Mouse (Mus musculus) layer of hippocampus, postnatal 36 days (tissue): ENCODE results near the gene Cdh4. TPM values are rescaled to one million over a fixed set of nuclear protein-coding genes. Genes with fewer than 3 reads are reported as not detected.

Experiments used
- DNase-seq, 2 experiments: peaks; one replicate each; pipeline ENCODE4 v3.0.0; 2022
- total RNA-seq, 2 experiments: library from RNA; stranded (reverse); gene quantifications; 2 replicates each; pipeline ENCODE4 v1.2.3; 2021

Gene Cdh4
- total RNA-seq, 2 experiments from 2014 or later: 10.2 to 10.5 TPM

DNA sequence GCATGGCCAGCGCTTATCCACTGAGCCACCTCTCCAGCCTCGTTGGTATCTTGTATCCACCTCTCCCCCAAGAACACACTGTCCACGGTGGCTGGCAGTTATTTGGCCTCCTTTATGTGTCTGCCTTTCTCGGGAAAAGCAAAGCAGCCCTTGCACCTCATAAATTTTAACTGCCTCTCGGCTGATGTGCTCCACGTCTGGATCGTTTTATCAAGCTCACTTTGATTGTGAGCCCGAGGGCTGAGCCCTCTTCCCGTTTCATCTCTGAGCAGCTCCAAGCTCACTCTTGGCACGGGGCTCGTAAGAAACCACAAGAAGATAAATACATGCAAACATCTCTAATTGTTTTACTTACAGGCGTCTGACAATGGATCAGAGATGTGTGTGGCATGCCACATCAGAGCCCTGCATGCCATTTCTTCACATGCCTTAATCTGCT lies 245.0 kb downstream of the Cdh4 start:
- no peak for DNase-seq

DNA sequence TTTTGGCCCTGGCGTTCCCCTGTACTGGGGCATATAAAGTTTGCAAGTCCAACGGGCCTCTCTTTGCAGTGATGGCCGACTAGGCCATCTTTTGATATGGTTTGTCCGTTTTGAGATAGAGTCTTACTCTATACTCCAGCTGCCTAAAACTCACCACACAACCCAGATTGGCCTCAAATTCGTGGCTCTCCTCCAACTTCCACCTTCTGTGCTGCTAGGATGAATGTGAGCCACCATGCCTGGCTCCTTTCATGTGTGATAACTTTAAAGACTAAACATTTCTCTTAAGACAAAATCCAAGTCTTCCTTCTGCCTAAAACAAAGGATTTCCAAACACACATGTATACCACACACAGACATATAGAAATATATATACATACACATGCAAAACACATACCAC lies 246.7 kb downstream of the Cdh4 start:
- no peak for DNase-seq

- no peak for DNase-seq
Measured at GRCm38 (mm10) chr2:179689761-179690160, 247.5 kb downstream of the Cdh4 start.

DNA sequence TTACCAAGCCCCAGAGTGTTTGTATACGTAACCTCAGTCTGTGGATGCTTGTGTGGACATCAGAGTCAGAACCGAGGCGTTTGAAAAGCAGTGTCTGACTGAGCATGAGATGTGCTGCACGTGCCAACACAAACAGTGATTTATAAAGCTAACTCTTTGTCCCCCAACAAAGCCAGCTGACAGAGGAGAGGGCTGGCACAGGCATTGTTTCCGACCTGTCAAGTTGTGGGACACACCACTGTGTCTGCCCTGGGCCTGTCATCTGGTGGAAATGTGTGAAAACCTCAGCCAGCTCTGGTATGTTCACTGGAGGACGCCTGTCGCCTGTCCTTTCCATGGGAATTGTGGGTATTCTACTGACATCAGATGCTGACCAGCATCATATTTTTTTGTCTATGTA lies 248.3 kb downstream of the Cdh4 start:
- DNase-seq: no peak

DNA sequence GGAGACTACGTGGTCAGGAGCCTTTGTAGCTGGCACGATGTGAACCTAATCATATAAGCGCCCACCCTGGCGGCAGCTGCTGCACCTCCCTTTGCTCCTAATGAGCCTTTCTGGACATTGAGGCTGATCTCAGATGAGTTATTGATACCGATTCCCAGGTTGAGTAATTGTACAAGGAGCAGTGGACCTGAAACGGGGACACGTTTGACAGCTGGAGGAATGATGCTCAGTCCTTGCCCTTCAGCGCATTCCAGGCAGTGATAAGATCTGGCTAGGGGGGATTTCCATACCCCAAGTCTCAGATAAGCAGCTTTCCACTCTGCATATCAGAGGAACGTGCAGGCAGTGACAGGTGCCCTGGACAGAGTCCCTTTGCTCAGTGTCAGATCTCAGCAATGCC lies 252.7 kb downstream of the Cdh4 start:
- no peak for DNase-seq

DNA sequence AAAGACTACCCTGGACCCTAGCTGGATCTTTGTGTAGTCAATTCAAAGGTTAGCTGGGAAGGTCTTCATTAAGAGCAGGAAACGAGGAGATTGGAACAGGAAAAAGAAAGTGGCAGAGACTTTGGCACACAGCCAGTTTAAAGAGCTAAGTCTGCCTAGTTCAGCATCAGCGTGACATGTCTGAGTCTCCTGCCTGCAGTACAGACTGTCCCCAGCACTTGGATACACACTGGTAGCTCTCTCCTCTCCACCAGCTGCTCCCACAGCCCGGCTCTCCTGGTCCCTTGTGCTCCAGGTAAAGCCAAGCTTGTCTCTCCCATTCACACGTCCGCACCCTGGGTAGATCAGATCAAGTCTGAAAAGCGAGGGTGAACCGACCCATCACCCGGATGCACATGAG lies 255.4 kb downstream of the Cdh4 start:
- no peak for DNase-seq

DNA sequence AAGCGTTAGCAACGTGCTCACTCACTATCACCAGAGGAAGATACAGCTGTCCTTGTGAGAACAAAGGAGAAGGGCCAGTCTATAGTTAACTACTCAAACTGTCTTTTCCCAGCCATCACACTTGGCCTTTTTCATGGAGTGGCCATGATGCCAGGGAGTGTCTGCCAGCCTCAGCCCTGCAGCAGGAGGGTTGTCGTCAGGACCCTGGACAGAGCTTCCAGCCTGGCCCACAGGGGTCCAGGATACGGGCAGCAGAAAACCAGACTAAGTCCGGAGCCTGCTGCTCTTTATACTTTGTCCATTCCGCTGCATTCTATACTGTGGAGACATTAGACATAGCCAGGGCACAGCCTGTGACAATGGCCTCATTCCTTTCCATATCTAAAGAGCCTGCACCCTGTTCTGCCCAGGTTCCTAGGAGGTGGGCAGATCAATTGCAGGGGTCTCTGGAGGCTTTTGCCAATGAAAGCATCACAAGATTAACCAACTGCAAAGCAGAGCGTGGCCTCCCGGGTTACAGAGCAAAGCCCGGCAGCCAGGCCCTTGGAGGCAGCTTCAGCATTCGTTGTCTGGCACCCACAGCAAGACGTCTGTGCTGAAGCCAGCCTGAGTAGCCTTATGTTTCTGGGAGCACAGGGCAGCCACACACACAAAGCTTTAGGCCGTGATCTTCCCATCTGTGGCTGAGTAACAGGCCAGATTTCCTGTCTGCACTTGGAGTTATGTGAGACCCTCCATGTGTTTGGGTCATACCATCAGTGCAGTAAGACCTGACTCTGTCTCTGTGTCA lies 256.2 kb downstream of the Cdh4 start:
- no peak for DNase-seq

GRCm38 (mm10) chr2:179705043-179705442 lies 262.8 kb downstream of the Cdh4 start:
- DNase-seq: no peak

- DNase-seq: no peak
Measured at GRCm38 (mm10) chr2:179705461-179705860, 263.2 kb downstream of the Cdh4 start.

DNA sequence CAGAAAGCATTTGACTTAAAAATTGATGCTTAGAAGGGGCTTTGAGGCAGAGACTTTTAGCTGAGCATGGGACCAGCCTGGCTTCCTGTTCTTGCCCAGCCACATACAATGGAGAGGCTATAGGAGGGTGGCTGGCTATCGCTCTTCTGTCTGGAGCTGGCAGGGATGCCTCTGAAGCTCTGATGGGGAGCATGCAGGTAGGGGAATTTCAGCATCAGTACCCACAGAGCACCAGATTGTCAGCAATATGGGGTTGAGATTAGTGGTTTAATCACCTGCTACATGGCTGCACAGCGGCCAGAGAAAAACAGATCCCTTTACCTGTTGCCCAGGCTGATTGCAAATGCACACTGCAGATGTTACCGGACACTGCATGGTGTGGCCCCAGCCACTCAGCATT lies 264.4 kb downstream of the Cdh4 start:
- DNase-seq: no peak

DNA sequence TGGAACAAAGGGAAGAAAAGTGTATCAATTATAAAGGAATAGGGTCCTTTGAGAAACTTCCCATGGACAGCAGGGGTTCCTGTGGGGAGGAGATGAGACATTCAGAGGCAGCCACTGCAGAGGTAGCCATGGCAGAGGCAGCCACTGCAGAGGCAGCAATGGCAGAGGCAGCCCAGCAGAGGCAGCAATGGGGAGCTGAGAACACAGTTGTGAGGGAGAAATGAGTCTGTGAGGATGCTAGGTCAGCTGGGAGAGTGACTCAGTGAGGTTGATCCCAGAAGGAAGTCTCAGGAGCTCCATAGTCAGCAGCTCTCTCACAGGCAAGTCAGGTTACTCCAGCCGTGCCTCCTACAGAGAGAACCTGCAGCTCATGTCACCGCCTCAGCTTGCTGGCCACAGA lies 266.9 kb downstream of the Cdh4 start:
- no peak for DNase-seq

DNA sequence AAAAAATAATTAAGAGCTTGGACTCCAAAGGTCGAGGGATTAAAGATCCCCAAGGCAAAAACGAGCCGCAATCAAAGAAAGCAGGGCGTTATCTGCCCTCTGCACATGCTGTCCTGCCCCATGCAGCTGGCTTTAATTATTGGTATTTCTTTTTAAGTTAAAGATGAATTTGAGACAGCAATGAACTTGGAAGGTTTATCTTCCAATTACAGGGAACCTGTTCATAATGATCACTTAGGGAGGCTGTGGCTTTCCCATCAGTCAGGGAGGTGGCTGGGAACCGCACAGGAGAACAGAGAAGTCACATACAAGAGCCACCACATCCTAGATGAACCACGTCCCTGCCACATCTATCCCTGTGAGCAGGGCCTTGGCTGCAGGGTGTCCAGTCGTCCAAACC lies 270.5 kb downstream of the Cdh4 start:
- DNase-seq: no peak

- DNase-seq: no peak
Measured at GRCm38 (mm10) chr2:179713326-179713725, 271.1 kb downstream of the Cdh4 start.

- DNase-seq: no peak
Measured at GRCm38 (mm10) chr2:179714145-179714544, 271.9 kb downstream of the Cdh4 start.

GRCm38 (mm10) chr2:179715375-179715774 lies 273.1 kb downstream of the Cdh4 start:
- no peak for DNase-seq

DNA sequence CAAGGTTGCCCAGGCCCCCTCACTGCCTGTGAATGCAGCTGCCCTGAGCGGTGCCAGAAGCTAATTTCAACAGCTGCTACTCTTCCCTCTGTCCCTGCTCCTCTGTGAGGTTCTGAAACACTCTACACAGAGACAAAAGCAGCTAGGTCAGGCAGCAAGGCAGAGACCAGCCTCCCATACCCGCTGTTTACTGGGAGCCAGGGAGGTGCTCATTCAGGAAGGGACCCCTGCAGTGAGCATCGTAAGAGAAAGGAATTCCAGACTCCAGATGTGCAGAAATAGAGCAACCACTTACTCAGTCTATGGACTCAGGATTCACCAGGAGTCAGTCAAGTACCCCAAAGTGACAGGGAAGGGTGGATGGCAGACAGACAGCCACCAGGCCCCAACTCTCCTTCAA lies 278.1 kb downstream of the Cdh4 start:
- no peak for DNase-seq

- DNase-seq: no peak
Measured at GRCm38 (mm10) chr2:179721534-179722516, 279.6 kb downstream of the Cdh4 start.

GRCm38 (mm10) chr2:179722776-179723386 lies 280.6 kb downstream of the Cdh4 start:
- DNase-seq: no peak

- no peak for DNase-seq
Measured at GRCm38 (mm10) chr2:179723401-179723800, 281.2 kb downstream of the Cdh4 start.

- no peak for DNase-seq
Measured at GRCm38 (mm10) chr2:179729002-179729401, 286.8 kb downstream of the Cdh4 start.

DNA sequence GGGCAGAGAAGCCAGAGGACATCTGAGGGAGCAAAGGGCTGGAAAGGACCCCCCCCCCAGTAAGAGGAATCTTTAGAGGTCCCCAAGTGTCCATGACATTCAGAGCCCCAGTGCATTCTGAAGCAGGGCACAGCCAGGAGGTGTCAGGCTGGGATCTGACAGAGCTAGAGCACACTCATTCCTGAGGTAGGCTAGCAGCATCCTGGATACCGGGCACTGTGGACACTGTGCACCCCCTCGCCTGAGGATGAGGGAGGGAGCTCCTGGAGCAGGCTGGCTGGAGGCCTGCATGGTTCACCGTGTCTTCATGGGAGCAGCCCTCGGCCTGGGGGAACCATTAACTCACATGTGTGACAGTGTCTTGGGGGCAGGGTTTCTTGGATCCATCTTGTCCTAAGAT lies 287.6 kb downstream of the Cdh4 start:
- no peak for DNase-seq

GRCm38 (mm10) chr2:179733141-179733831 lies 291.1 kb downstream of the Cdh4 start:
- DNase-seq: no peak
